Mouse (Mus musculus): Measurements from ENCODE around the gene Hectd1.
A peak's percentile ranks its signal among the peaks of the same experiment; 100 is the strongest.

Gene Hectd1

GRCm38 (mm10) chr12:51767454-51767853 lies 61.9 kb downstream of the Hectd1 start:
- no peak for DNase-seq

- no peak for DNase-seq
Measured at GRCm38 (mm10) chr12:51759374-51759773, 70.0 kb downstream of the Hectd1 start.

GRCm38 (mm10) chr12:51756599-51756961 lies 72.8 kb downstream of the Hectd1 start:
- DNase-seq: no peak

- no peak for DNase-seq
Measured at GRCm38 (mm10) chr12:51755938-51756598, 73.3 kb downstream of the Hectd1 start.

GRCm38 (mm10) chr12:51747348-51747747 lies 82.0 kb downstream of the Hectd1 start:
- DNase-seq: no peak

- DNase-seq: no peak
Measured at GRCm38 (mm10) chr12:51744957-51745356, 84.4 kb downstream of the Hectd1 start.

- peak; percentile 58 for DNase-seq
Measured at GRCm38 (mm10) chr12:51741690-51742089, 87.6 kb downstream of the Hectd1 start.

GRCm38 (mm10) chr12:51736807-51737206 lies 92.5 kb downstream of the Hectd1 start:
- DNase-seq: no peak

- DNase-seq: no peak
Measured at GRCm38 (mm10) chr12:51736381-51736780, 93.0 kb downstream of the Hectd1 start.

- no peak for DNase-seq
Measured at GRCm38 (mm10) chr12:51735840-51736271, 93.5 kb downstream of the Hectd1 start.

- DNase-seq: no peak
Measured at GRCm38 (mm10) chr12:51734605-51735211, 94.6 kb downstream of the Hectd1 start.

GRCm38 (mm10) chr12:51729827-51730226 lies 99.5 kb downstream of the Hectd1 start:
- DNase-seq: no peak

GRCm38 (mm10) chr12:51729058-51729457 lies 100.3 kb downstream of the Hectd1 start:
- peak; percentile 49 for DNase-seq

- no peak for DNase-seq
Measured at GRCm38 (mm10) chr12:51721836-51722235, 107.5 kb downstream of the Hectd1 start.

- DNase-seq: no peak
Measured at GRCm38 (mm10) chr12:51718617-51719016, 110.7 kb downstream of the Hectd1 start.

- no peak for DNase-seq
Measured at GRCm38 (mm10) chr12:51712685-51713084, 116.7 kb downstream of the Hectd1 start.

- no peak for DNase-seq
Measured at GRCm38 (mm10) chr12:51710154-51710553, 119.2 kb downstream of the Hectd1 start.

GRCm38 (mm10) chr12:51709741-51710140 lies 119.6 kb downstream of the Hectd1 start:
- no peak for DNase-seq

- peak; percentile 56 for DNase-seq
Measured at GRCm38 (mm10) chr12:51708941-51709686, 120.2 kb downstream of the Hectd1 start.

- no peak for DNase-seq
Measured at GRCm38 (mm10) chr12:51706673-51707235, 122.6 kb downstream of the Hectd1 start.

- peak; percentile 43 for DNase-seq
Measured at GRCm38 (mm10) chr12:51705778-51706177, 123.6 kb downstream of the Hectd1 start.

- DNase-seq: no peak
Measured at GRCm38 (mm10) chr12:51704572-51704971, 124.8 kb downstream of the Hectd1 start.

GRCm38 (mm10) chr12:51703859-51704258 lies 125.5 kb downstream of the Hectd1 start:
- DNase-seq: no peak

GRCm38 (mm10) chr12:51701723-51702122 lies 127.6 kb downstream of the Hectd1 start:
- no peak for DNase-seq

Data from lung, postnatal 14 days (tissue).